Mouse (Mus musculus) liver, postnatal 0 days (tissue): Measurements from ENCODE around the gene March10.

Experiments
- CTCF ChIP-seq: sonication (generic); IDR thresholded peaks from 2 replicates; pipeline ENCODE4 v1.5.1; 2016; ENCODE audit warnings: antibody characterized with exemption, low read depth
- EP300 ChIP-seq: IDR thresholded peaks from 2 replicates; pipeline ENCODE4 v1.6.1; 2016; ENCODE audit warnings: antibody characterized with exemption, low read depth, mild to moderate bottlenecking

DNA sequence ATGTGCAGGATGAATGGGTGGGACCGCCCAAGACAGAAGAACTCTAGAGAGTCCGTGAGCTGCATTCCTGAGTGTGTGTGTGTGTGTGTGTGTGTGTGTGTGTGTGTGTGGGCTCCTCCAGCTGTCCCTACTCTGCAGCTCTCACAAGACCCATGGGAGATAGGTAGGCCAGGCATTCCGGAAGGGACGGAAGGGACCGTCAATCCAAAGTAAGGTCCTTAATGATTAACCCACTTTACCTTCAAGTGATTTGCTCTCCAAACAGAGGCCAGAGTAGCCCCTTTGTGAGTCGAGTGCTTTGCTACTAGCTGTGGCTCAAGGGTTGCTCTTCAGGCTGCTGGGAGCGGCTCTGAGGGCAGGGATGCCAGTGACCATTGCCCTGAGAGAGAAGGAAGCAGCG lies 104.4 kb downstream of the March10 start:
- TF ChIP-seq CTCF (no peak), EP300 (no peak)
